Mouse (Mus musculus) forelimb bud, embryonic 11.5 days (tissue): Measurements from ENCODE around the gene Fate1.
"Not testable (repeated sequence)": the region's sequence is repeated elsewhere in the genome, so short reads cannot be mapped to it uniquely, and the experiment has no call there.

Experiments used
- DNase-seq: peaks from one replicate; pipeline ENCODE4 v3.0.0-alpha.2; 2012; ENCODE audit warnings: low read depth, low spot score

The Fate1 gene

DNA sequence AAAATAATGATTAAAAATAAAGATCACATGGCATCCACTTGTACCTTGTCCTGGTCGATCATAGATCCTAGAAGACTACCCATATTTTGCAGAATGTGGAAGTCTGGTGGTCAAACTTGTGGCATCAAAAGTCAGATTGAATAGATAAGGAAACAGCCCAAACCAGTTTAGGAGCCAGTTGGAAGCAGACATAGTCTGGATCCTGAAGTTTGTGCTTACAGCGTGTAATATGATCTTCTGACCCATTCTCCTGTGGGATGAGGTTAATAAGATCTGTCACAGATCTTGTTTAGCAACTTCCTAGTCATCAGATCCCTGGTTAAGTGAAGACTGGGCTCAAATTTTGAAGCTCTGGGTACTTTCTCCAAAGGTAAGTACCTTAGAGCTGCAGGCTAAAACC lies at the start of gene Fate1:
Gene Fate1, plus strand, starts transcription at position 301 of the 400 bp plus-strand sequence.
- no peak for DNase-seq

DNA sequence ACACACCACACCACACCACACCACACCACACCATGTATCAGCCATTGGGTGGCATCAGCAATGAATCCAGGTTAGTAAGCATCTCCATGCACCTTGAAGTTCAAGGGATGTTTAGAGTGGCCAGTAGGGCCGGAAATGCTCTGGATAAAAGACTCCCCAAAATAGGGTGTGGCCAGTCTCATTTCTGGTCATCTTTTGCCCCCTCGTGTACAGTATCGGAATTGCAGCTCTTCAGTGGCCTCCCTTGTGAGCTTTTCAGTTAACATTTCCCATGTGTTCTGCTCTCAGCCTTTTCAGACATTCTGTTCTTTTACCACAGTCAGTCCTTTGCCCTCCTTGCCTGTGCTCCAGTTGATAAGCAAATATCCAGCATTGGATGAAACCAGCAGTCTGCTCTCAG lies 26.2 kb upstream of the Fate1 start:
- peak; percentile 45 for DNase-seq

DNA sequence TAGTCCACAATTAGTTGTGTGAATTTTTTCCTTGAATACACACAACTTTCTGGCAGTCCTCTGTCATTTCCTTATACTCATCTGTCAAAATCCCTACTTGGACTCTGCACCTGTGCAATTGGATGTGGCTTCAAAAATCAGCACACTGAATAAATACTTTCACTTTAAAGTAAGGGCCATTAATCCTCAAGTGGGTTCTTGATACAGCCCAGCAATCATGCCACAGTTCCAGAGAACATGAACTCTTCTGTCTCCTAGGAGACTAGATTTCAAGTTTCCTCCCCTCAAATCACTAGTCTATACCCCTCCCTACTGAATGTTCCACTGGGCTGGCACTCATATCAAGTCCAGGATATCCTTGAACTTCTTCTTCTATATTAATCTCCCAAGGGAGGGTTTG lies 14.4 kb upstream of the Fate1 start:
- no peak for DNase-seq

DNA sequence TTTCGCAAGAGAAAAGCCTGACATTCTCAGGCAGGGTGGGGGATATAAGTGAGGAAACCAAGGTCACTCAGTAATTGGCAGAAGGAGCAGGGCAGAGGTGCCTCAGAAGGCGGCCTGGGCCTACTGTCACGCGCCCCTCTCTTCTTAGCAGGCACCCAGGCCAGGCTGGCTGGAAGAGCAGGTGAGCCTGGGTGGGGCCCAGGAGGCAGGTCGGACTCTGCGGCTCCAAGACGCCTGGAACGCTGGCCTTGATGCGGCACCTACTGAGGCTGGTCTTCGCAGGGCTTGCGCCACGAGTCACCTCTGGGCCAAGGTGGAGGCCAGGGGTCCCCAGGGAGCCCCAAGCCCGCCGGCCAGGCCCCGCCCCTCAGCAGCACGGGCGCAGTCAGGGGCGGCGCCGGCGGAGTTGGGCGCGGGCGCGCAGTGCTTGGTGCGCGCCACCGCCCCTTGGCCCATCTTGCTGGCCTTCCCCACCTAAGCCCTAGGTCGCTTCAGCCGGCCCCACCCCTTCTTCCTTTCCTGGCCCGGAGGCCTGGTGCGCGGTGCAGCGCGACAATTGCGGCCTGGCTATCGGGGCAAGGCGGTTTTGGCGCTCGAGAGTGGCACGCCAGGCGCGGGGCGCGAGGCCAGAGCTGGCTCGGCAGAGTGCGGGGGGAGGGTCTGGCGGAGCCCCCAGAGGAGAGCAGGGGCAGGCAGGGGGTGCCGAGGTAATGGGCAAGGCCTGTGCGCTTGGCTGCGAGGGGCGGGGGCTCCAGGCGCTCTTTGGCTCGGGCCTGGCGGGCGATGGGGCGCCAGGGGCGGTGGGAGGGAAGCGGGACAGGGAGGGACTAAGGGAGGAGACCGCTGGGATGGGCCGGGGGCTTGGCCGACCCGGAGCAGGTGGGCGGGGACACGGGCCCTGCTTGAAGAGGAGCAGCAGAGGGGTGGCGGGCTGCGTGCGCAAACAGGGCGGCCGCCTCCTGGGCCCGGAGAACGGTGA lies 10.4 kb upstream of the Fate1 start, which contains the start of gene Prrg3:
Gene Prrg3, plus strand, starts transcription at position 552 of the 979 bp plus-strand sequence.
- DNase-seq: peak; percentile 61

DNA sequence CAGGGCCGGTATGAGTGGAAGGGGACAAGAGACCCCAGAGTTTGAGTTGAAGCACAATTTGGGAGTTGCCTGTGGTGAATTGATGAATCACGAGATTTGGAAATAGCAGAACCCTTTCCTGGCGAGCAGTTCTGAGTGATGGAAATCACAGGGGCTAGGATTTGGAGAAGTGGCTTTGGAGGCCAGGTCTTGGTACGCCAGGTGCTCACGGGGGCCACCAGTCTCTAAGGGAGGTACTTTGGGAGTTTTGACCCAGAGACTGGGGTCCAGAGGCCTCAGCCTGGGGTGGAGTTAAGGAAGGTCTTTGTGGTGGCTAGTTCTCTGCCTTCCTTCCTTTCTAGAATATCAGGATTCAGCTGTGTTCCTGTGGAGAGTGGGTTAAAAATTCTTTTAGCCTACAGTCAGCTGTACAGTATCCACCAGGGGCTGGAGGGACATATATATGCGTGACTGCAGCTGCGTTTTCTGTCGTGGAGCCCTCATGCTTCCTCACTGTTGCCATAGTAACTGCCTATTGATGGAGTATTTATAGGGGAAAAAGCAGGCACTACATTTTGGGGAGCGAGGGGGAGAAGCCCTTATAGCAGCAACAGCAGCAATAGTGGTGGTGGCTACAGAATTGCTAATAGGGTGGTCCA lies 9.4 kb upstream of the Fate1 start:
- no peak for DNase-seq

DNA sequence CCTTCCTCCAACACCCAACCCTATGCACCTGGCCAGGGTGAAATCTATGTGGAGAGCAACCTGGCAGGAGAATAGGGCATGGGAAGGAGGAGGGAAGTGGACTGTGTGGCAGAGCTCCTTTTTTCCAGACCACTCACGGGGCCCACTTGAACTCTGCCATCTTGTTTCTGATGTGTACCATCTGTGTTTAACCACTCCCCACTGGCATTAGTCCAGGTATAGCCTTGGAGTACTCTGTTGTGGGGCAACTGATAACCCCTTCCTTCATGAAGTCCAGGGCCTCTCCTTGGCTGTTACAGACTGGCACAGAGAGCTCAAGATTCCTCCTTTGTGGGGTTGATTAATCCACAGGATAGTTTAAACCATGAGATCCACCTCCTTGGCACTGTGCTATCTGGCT lies 4.6 kb upstream of the Fate1 start:
- no peak for DNase-seq

DNA sequence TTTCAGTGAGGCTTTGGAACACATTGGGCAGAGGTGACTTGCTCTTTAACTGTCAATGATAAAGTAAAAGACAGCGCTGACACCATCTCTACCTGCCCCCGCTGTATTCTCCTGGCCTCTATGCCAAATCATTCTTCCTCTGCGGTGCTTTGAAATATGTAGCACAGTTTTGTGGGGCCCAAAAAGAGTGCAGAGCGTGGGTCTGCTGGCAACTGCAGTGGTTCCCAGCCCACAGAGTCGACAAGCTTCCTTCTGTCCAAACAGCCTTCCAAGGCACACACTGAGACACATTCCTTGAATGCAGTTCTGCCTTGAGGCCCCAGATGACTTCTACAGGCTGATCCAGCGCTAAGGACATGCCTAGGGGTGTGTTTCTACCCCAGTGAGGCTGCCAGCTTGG lies 4.0 kb upstream of the Fate1 start:
- DNase-seq: no peak

DNA sequence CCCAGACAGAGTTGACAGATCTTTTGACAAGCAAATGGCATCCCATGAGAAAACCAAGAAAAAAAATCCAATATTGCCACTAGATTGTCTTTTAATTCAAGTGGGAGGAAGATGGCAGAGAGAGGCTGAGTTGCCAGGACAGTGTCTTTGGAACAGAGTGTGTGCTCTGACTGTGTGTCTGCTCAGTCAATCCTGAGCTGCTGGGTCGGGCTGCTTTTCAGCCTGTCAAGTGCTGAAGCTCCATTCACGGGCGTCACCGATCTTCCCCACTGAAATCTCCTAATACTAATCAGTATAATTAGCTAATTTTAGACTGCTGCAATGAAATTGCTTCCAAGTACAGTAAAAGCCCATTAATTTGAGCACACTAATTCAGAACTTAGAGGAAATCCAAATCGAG lies 1.5 kb upstream of the Fate1 start:
- DNase-seq: no peak

DNA sequence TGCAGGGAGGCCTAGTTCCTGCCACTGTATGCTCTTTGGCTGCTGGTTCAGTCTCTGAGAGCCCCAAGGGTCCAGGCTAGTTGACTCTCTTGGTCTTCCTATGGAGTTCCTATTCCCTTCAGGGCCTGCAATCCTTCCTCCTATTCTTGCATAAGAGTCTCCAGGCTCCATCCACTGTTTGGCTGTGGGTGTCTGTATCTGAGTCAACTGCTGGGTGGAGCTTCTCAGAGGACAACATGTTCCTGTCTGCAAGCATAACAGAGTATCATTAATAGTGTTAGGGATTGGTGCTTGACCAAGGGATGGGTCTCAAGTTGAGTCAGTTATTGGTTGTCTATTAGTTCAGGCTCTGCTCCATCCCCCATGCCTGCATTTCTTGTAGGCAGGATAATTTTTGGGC lies 4.9 kb downstream of the Fate1 start:
- DNase-seq: not testable (repeated sequence)

DNA sequence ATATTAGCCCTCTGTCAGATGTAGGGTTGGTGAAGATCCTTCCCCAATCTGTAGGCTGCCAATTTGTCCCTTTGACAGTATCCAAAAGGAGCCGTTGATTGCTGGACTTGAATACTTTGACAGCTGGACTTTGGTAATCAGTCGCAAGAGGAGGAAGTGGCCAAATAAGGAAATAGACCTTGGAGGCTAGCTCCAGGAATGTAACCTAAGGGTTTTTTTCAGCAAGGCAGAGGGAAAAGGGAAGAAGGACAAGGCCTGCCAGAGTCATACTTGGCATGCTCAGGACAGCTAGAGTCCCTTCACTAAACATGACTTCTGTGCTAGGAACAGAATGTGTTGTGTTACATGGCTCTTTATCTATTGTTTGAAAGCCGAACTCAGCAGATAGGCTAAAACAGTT lies 7.7 kb downstream of the Fate1 start:
- no peak for DNase-seq

DNA sequence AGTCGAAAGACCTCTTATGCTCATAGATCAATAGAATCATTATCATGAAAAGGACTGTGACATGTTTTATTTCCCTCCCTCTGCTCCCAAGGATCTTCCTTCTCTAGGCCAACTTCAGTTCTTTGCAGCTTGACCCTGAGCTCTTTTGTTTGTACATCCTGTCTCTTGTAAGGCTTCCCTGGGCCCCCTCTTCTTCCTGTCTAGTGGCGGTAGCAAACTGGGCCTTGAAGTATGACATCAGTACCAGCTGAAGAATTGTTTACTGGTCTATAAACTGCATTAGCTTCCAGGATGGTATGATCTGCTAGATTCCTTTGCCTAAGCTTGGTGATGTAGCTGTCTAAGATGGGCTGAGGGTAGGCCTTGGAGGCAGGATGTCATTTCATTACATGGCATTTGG lies 8.5 kb downstream of the Fate1 start:
- no peak for DNase-seq

DNA sequence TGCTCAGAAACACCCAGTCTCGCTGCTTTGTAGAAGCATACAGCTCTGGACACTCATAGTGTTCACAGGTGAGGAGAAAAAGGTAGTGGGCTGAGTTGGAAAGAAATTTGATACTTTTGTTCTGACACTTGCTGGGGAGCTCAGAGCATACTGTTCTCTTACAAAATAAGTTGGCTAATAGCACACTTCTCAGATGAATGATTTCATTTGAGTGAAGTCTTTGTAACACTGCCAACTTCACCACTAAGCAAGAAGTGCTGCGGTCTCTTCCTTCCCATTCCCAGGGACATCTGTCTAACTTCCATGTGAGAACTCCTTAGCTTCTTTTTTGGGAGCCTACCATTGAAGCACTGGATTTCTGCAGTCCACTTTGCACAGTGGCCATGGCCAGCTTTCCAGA lies 10.4 kb downstream of the Fate1 start:
- DNase-seq: no peak

DNA sequence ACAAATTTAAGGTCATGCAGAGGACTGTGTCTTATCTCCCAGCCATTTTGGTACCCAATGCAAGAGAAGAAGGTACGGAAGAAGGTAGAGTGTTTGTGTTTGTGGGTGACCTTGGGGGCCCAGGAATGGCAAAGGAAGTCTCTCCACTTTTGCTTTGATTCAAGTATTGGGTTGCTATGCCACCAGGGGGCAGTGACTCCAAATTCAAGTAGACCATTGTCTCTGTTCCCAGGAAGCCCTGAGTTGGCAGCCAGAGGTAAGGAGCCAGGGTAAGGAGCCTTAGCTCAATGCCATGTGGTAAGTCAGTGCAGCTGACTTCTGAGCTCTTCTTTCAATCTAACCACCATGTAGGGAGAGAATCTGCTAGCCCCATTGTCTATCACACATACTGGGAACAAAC lies 11.0 kb downstream of the Fate1 start:
- no peak for DNase-seq

DNA sequence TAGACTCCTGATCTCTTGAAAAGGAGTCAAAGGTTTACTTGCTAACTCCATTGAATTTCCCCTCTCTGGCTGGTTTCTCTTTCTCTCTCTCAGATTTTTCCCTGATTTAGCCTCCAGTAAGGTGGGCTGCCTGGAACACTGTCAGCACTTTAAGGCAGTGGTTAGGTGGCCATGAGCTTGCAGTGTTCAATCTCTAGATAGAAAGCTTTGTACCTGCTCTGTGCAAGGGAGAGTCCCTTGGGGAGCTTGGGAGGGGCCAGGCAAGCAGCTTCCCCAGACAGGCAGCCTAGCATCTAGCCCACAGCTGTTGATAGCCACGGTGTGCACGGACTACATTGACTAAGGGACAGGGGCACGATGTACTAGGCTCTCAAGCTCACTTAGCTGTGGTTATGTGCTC lies 18.8 kb downstream of the Fate1 start, which contains the start of gene Cnga2:
Gene Cnga2, plus strand, starts transcription at position 301 of the 400 bp plus-strand sequence.
- DNase-seq: no peak

DNA sequence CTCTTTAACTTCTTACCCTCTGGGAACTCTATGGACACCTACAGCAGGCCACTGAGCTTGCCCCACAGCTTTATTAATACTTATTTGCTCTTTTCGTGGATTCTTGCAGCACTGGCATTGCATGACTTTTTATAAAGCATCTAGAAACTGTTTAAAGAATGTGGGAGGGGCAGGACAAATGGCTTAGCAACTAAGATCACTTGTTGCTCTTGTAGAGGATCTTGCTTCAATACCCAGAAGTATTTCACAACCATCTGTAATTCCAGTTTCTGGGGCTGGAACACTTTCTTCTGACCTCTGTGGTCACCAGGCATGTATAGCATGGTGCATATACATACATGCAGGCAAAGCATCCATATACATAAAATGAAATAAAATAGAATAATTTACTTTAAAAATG lies 23.2 kb downstream of the Fate1 start:
- no peak for DNase-seq

DNA sequence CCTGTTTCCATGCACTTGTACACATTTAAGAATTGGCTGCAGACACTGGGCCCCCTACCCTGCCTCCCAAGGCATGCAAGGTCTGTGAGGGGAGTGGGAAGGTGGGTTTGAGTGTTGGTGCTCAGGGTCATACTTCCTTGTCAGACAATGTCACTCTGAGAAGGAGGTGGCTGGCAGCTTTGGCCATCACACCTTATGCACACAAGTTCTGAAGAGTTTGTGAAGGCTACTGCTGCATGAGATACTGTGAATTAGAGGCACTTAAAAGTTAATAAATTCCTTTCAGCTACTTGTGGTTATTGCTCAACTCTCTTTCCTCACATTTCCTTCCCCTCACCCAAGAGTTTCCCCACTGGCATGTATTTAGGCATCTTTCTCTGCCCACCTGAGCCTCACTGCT lies 37.1 kb downstream of the Fate1 start:
- DNase-seq: no peak

DNA sequence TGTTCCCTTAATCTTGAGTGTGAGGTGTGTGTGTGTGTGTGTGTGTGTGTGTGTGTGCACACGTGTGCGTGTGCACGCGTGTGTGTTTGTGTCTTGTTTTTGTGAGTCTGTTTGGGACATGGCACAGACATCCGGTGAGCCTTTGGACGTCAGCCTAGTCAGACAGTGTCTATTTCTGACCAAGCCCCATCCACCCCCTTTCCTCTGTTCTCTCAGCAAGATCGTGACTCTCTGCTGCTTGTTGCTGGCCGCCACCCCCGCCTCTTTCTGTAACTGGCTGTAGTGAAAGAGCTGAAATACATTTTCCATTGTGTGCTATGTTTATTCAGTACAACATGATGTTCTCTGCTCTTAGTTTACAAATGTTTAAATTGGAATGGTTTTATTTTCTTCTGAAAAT lies 39.5 kb downstream of the Fate1 start:
- DNase-seq: no peak

DNA sequence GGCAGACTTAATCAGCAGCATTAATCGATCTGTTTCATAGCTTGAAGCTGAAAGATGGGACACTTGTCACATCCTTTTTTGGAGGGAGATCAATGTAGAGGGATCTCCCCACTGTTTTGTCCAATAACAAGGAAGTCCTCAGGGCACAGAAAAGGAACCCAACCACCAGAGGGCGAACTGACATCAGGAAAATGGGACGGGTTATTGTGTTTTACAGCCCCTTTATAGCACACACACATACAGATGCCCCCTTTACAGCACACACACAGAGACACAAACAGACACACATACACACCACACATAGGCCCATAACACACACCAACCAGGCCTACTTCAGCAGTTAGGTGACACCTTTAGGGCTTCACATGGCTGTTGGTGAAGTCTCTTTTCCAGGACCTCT lies 40.0 kb downstream of the Fate1 start:
- peak; percentile 0 for DNase-seq

DNA sequence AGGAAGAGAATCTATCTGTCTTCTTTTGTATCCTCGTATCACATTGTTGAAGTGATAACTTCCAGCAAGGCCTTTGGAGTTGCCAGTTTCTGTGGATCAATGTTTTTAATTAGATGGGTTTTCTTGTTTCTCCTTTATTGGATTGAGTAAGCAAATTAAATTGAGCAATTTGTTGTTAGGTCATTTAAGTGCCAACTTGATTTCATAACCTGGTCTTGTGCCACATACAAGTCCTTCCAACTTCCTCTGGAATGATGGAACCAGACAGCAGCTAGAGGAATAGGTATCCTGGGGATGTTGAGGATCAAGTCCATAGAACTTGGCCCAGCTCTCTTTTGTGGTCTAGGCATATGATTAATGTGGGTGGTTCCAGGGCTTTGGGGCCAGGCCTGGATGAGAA lies 49.5 kb downstream of the Fate1 start:
- DNase-seq: no peak

DNA sequence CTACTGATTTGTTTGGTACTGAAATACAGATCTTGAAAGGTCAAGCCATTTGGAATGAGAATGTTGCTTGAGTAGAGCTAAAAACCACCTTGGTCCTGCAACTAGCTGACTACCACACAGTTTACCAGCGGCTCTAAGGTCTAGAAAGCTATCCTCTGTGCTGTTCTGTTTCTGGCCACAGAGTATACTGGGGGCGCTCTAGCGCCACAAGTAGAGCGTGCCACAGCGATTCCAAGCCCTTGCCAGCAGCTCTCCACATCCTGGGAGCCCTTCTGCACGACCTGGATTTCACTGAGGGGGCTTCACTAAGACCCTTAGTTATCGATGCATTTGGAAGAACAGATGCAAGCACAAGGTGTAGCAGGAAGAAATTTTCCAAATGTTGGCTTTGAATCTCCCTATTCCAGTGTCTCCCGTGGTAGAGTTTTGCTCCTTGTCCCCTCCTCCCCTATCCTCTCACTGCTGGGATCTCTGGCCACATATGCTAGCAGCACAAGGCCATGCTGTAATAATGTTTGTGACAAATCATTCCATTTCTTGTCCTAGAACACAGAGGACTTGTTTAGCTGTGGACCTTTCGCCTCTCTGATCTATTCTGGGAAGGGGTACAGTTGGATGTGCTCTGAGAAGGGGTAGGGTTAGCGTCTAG lies 50.1 kb downstream of the Fate1 start:
- DNase-seq: peak; percentile 40

DNA sequence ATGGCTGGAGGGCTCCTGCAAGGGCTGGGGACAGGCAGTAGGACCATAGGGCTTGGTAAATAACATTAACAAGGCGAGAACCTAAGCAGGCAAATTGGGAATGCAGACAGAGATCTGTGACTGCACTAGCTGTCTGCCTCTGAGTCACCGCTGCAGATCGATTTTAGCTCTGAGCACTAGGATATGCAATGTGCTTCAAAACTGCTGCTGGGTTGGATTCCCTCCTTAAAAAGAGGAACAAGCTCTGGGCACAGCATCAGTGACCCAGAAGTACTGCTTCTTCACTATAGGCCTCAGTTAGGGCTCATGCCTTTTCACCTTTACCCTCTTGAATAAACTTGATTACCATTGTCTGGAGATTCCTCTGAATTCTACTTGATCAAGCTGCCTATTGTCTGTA lies 50.8 kb downstream of the Fate1 start:
- no peak for DNase-seq
